Mouse (Mus musculus): ENCODE results near the gene Ptprt. TPM values are rescaled to one million over a fixed set of nuclear protein-coding genes. Genes with fewer than 3 reads are reported as not detected.
A peak's percentile ranks its signal among the peaks of the same experiment; 100 is the strongest.

Gene Ptprt
- polyA plus RNA-seq, 1 experiment from 2014 or later, result 4.6 TPM

- no peak overlapping the region for H3K9ac ChIP-seq (ENCODE audit: low read depth, low read length)
- no peak overlapping the region for H3K27ac ChIP-seq (ENCODE audit: low read depth, low read length)
- 89% methylated on average over 2 of the region's 2 CpGs for WGBS
- H3K4me2 ChIP-seq (replicated peaks; ENCODE audit: low read depth, low read length), result no peak overlapping the region
- no peaks in the 10 kb centered on the region for H3K9me3 ChIP-seq (ENCODE audit: control insufficient read depth, low read length)
- H3K36me3 ChIP-seq (ENCODE audit: control insufficient read depth, insufficient read depth, low read length), result no peaks in the 10 kb centered on the region
- H3K27me3 ChIP-seq (ENCODE audit: control insufficient read depth, insufficient read depth, low read length), result no peaks in the 10 kb centered on the region
- H3K4me1 ChIP-seq (ENCODE audit: control insufficient read depth, insufficient read depth, low read length), result no peaks in the 10 kb centered on the region
- no peak for ATAC-seq (ENCODE audit: low FRiP score, low TSS enrichment)
- H3K4me3 ChIP-seq (ENCODE audit: low read length), result no peak overlapping the region
These were observed 893.4 kb downstream of the Ptprt start for GRCm38 (mm10) chr2:161767528-161767927.

GRCm38 (mm10) chr2:161713024-161713423 is 947.9 kb downstream of the Ptprt start:
- H3K4me1 ChIP-seq (ENCODE audit: control insufficient read depth, insufficient read depth, low read length), result no peaks in the 10 kb centered on the region
- no peak overlapping the region for H3K4me3 ChIP-seq (ENCODE audit: low read length)
- no peak overlapping the region for H3K9ac ChIP-seq (ENCODE audit: low read depth, low read length)
- no peak overlapping the region for H3K27ac ChIP-seq (ENCODE audit: low read depth, low read length)
- ATAC-seq (ENCODE audit: low FRiP score, low TSS enrichment), result no peak
- H3K36me3 ChIP-seq (ENCODE audit: control insufficient read depth, insufficient read depth, low read length), result no peaks in the 10 kb centered on the region
- 38% methylated on average over 4 of the region's 4 CpGs for WGBS
- no peaks in the 10 kb centered on the region for H3K9me3 ChIP-seq (ENCODE audit: control insufficient read depth, low read length)
- no peak overlapping the region for H3K4me2 ChIP-seq (replicated peaks; ENCODE audit: low read depth, low read length)
- H3K27me3 ChIP-seq (ENCODE audit: control insufficient read depth, insufficient read depth, low read length), result no peaks in the 10 kb centered on the region

DNA sequence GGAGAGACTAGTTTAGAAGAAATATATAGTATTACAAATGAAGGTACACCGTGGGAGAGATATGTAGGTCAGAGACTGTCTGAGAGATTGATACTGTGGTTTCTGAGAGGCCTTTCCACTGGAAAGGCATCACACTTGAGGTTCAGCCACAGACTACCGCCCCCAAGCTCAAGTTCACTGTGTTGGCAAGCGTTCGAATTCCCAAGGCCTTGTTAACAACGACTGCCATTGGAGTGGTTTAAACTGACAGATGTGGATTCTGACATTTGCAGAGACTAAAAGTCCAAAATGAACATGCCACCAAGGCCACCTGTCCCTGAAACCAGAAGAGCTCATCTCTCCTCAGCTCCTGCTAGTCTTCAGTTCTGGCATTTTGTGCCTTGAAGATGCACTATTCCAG is 951.6 kb downstream of the Ptprt start:
- no peak overlapping the region for H3K4me3 ChIP-seq (ENCODE audit: low read length)
- no peak overlapping the region for H3K27ac ChIP-seq (ENCODE audit: low read depth, low read length)
- no peaks in the 10 kb centered on the region for H3K4me1 ChIP-seq (ENCODE audit: control insufficient read depth, insufficient read depth, low read length)
- no peak overlapping the region for H3K9ac ChIP-seq (ENCODE audit: low read depth, low read length)
- no peaks in the 10 kb centered on the region for H3K9me3 ChIP-seq (ENCODE audit: control insufficient read depth, low read length)
- no peak overlapping the region for H3K4me2 ChIP-seq (replicated peaks; ENCODE audit: low read depth, low read length)
- no peaks in the 10 kb centered on the region for H3K27me3 ChIP-seq (ENCODE audit: control insufficient read depth, insufficient read depth, low read length)
- WGBS, result 75% methylated on average over 5 of the region's 5 CpGs
- ATAC-seq (ENCODE audit: low FRiP score, low TSS enrichment), result no peak
- no peaks in the 10 kb centered on the region for H3K36me3 ChIP-seq (ENCODE audit: control insufficient read depth, insufficient read depth, low read length)

DNA sequence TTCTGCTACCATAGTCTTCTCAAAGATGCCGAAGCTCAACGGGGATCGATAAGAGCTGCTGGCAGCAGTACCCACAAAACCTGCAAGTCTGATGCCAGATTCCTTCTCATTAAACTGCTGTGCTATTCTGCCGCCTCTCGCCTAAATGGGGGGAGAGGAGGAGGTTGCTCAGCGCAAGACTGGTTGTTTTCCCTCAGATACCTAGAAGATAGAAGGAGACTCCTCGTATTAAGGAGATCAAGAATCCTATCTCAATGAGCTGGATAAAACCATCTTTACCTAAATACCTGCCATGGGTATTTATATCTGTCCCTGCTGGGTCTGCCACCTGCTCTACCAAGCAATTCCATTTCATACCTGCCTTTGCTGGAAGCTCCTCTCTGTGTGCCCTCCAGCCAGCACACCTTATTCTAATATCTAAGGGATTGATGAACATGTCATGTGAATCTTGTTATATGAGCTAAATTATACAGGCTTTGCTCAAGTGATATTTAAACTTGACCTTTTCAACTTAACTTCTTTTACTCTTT is 954.5 kb downstream of the Ptprt start:
- no peaks in the 10 kb centered on the region for H3K36me3 ChIP-seq (ENCODE audit: control insufficient read depth, insufficient read depth, low read length)
- H3K9me3 ChIP-seq (ENCODE audit: control insufficient read depth, low read length), result no peaks in the 10 kb centered on the region
- H3K4me2 ChIP-seq (replicated peaks; ENCODE audit: low read depth, low read length), result no peak overlapping the region
- H3K27me3 ChIP-seq (ENCODE audit: control insufficient read depth, insufficient read depth, low read length), result no peaks in the 10 kb centered on the region
- 92% methylated on average over 7 of the region's 7 CpGs for WGBS
- no peak for ATAC-seq (ENCODE audit: low FRiP score, low TSS enrichment)
- H3K9ac ChIP-seq (ENCODE audit: low read depth, low read length), result no peak overlapping the region
- no peak overlapping the region for H3K27ac ChIP-seq (ENCODE audit: low read depth, low read length)
- H3K4me3 ChIP-seq (ENCODE audit: low read length), result no peak overlapping the region
- H3K4me1 ChIP-seq (ENCODE audit: control insufficient read depth, insufficient read depth, low read length), result no peaks in the 10 kb centered on the region

DNA sequence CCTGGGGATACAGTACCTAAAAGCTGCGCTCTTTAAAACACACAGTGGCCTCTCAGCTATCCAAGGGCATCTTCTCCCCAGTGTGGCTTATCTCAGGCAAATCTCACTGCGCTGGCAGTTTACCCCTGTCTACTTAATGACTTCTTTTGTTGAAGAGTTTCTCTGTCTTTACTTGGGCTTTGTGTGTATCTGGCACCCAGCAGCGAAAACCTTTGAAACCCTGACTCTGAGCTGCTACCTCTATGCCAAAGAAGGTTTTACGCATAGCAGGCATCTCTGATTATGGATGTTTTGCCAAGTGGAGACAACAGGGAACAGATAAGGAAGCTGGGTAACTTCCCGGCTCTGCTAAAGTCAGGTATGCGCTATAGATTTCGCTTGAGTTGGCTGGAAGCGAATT is 956.1 kb downstream of the Ptprt start:
- no peak for ATAC-seq (ENCODE audit: low FRiP score, low TSS enrichment)
- H3K4me3 ChIP-seq (ENCODE audit: low read length), result no peak overlapping the region
- no peaks in the 10 kb centered on the region for H3K4me1 ChIP-seq (ENCODE audit: control insufficient read depth, insufficient read depth, low read length)
- no peaks in the 10 kb centered on the region for H3K9me3 ChIP-seq (ENCODE audit: control insufficient read depth, low read length)
- WGBS, result 61% methylated on average over 8 of the region's 8 CpGs
- H3K27ac ChIP-seq (ENCODE audit: low read depth, low read length), result no peak overlapping the region
- H3K4me2 ChIP-seq (replicated peaks; ENCODE audit: low read depth, low read length), result no peak overlapping the region
- no peaks in the 10 kb centered on the region for H3K27me3 ChIP-seq (ENCODE audit: control insufficient read depth, insufficient read depth, low read length)
- no peak overlapping the region for H3K9ac ChIP-seq (ENCODE audit: low read depth, low read length)
- no peaks in the 10 kb centered on the region for H3K36me3 ChIP-seq (ENCODE audit: control insufficient read depth, insufficient read depth, low read length)

DNA sequence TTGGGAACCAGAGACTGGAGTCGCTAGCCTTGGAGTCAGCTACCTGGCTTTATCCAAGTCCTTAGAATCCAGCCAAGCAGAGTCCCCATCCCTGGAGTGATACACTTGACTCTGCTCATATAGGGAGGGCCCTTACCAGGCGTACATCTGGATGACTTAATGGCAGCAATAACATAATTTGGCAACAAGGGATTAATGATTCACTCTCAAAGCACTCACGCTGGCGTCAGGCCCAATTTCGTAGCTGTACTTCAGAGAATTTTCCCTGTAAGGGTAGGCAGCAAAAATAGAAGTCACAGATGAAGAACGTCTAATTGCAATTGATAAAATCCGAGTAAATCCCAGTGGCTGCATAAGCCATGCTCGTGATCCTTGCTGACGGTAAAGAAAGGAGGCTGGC is 956.5 kb downstream of the Ptprt start:
- no peak overlapping the region for H3K4me2 ChIP-seq (replicated peaks; ENCODE audit: low read depth, low read length)
- no peaks in the 10 kb centered on the region for H3K9me3 ChIP-seq (ENCODE audit: control insufficient read depth, low read length)
- ATAC-seq (ENCODE audit: low FRiP score, low TSS enrichment), result no peak
- no peaks in the 10 kb centered on the region for H3K27me3 ChIP-seq (ENCODE audit: control insufficient read depth, insufficient read depth, low read length)
- 41% methylated on average over 9 of the region's 9 CpGs for WGBS
- no peaks in the 10 kb centered on the region for H3K36me3 ChIP-seq (ENCODE audit: control insufficient read depth, insufficient read depth, low read length)
- no peak overlapping the region for H3K4me3 ChIP-seq (ENCODE audit: low read length)
- no peak overlapping the region for H3K27ac ChIP-seq (ENCODE audit: low read depth, low read length)
- no peak overlapping the region for H3K9ac ChIP-seq (ENCODE audit: low read depth, low read length)
- no peaks in the 10 kb centered on the region for H3K4me1 ChIP-seq (ENCODE audit: control insufficient read depth, insufficient read depth, low read length)

- Histone ChIP-seq H3K4me3 (ENCODE audit: low read length) (no peak overlapping the region), H3K9me3 (ENCODE audit: control insufficient read depth, low read length) (no peaks in the 10 kb centered on the region), H3K36me3 (ENCODE audit: control insufficient read depth, insufficient read depth, low read length) (no peaks in the 10 kb centered on the region), H3K4me1 (ENCODE audit: control insufficient read depth, insufficient read depth, low read length) (no peaks in the 10 kb centered on the region), H3K9ac (ENCODE audit: low read depth, low read length) (no peak overlapping the region), H3K27ac (ENCODE audit: low read depth, low read length) (no peak overlapping the region), H3K4me2 (replicated peaks; ENCODE audit: low read depth, low read length) (no peak overlapping the region), H3K27me3 (ENCODE audit: control insufficient read depth, insufficient read depth, low read length) (no peaks in the 10 kb centered on the region)
- 82% methylated on average over 8 of the region's 8 CpGs for WGBS
- no peak for ATAC-seq (ENCODE audit: low FRiP score, low TSS enrichment)
These were observed 965.1 kb downstream of the Ptprt start for GRCm38 (mm10) chr2:161695819-161696218.

DNA sequence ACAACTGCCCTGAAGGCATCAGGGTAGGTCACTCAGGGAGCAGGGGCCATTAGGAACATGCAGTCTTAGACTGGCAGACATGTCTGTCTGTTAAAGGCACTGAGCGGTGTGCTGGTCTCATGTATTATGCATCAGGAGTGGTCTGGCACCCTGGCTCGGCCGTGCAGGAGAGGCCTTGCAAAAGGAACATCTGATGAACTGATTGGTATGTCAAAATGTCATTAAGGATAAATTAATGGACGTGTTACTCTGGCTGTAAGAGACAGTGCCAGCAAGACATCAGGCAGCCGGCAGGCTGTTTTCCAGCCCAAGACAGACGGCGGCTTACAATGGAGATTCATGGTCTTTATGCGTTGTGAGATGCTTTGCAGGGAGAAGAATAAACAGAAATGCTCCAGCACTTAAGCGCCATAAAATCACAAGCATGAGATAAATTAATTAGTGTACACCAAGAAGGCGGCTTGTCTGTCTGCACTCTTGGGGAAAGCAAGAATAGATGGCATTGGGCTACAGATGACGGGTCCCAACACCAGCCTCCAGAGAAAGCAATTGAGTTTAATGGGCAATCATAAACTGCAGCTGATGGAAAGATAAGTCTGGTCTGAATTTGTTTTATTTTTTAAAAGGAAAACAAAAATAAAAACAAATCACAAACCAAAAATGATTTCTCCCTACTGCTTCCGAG is 992.5 kb downstream of the Ptprt start:
- H3K9me3 ChIP-seq (ENCODE audit: control insufficient read depth, low read length), result no peaks in the 10 kb centered on the region
- H3K4me3 ChIP-seq (ENCODE audit: low read length), result no peak overlapping the region
- H3K27me3 ChIP-seq (ENCODE audit: control insufficient read depth, insufficient read depth, low read length), result no peaks in the 10 kb centered on the region
- ATAC-seq (ENCODE audit: low FRiP score, low TSS enrichment), result peak; percentile 20; the same call in 1 of the 2 replicates
- H3K4me1 ChIP-seq (ENCODE audit: control insufficient read depth, insufficient read depth, low read length), result no peaks in the 10 kb centered on the region
- WGBS, result 71% methylated on average over 12 of the region's 12 CpGs
- H3K36me3 ChIP-seq (ENCODE audit: control insufficient read depth, insufficient read depth, low read length), result no peaks in the 10 kb centered on the region
- no peak overlapping the region for H3K4me2 ChIP-seq (replicated peaks; ENCODE audit: low read depth, low read length)
- H3K9ac ChIP-seq (ENCODE audit: low read depth, low read length), result no peak overlapping the region
- H3K27ac ChIP-seq (ENCODE audit: low read depth, low read length), result no peak overlapping the region

DNA sequence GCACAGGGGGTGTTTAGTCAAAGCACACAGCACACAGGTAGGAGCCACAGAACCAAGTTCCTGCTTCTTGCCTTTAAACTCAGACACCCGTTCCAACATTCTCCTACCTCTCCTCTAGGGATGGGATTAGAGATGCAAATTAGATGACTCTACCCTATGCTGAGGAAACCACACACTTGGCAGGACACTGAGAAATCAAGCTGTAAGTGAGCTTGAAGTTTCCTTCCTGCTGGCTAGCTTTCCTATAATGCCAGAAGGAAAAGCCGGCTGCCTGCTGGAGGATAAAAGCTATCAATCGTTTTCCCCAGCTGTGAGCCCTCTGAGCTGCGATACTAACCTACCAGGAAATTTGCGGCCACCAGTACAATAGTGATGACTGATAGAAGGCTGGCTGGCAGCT is 999.0 kb downstream of the Ptprt start:
- H3K36me3 ChIP-seq (ENCODE audit: control insufficient read depth, insufficient read depth, low read length), result no peaks in the 10 kb centered on the region
- no peak overlapping the region for H3K4me3 ChIP-seq (ENCODE audit: low read length)
- no peak overlapping the region for H3K4me2 ChIP-seq (replicated peaks; ENCODE audit: low read depth, low read length)
- H3K9ac ChIP-seq (ENCODE audit: low read depth, low read length), result no peak overlapping the region
- no peak overlapping the region for H3K27ac ChIP-seq (ENCODE audit: low read depth, low read length)
- 33% methylated on average over 5 of the region's 5 CpGs for WGBS
- H3K4me1 ChIP-seq (ENCODE audit: control insufficient read depth, insufficient read depth, low read length), result no peaks in the 10 kb centered on the region
- no peaks in the 10 kb centered on the region for H3K9me3 ChIP-seq (ENCODE audit: control insufficient read depth, low read length)
- no peaks in the 10 kb centered on the region for H3K27me3 ChIP-seq (ENCODE audit: control insufficient read depth, insufficient read depth, low read length)
- no peak for ATAC-seq (ENCODE audit: low FRiP score, low TSS enrichment)

Data from kidney, embryonic 14.5 days (tissue).